Mouse (Mus musculus) spleen, adult 18-20 months (tissue): ENCODE measurements around the gene Trim14.

ENCODE experiments used
- DNase-seq, 2 experiments: peaks; one replicate each; pipeline ENCODE4 v3.0.0; 2022; ENCODE audit warnings: mixed read lengths in 2 of 2

Trim14 gene

GRCm38 (mm10) chr4:46465740-46466139 lies 70.2 kb downstream of the Trim14 start:
- no peak for DNase-seq

DNA sequence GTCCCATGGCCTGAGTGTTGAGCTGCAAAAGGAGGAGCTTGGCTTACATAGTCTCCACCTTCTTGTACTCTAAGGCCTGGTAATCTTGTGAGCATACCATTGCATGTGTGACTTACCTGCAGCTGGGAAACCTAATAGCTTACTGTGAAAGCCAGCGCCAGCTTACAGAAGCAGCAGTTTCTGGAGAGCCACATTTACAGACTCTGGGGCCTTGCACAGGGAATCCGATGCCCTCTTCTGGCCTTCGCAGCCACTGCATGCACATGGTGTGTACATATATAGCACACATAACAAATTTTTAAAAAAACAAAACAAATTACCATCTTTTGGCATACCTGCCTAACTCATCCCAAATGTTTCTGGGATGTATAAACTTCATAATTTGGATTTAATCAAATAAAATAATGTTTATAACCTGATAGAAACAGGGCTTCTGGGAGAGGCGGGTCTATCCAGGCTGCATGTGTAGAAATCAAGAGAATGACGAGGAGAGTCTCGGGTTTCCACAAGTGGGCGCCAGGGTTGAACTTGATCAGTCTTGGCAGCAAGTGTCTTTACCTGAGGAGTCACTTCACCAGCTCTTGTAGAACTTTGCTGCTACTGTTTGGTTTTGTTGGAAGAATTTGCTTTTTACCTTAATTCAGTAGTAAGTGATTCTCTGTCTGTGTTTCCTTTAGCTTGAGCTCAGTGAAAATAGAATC lies 72.7 kb downstream of the Trim14 start:
- peak in 1 of 2 experiments; percentile 36 for DNase-seq

DNA sequence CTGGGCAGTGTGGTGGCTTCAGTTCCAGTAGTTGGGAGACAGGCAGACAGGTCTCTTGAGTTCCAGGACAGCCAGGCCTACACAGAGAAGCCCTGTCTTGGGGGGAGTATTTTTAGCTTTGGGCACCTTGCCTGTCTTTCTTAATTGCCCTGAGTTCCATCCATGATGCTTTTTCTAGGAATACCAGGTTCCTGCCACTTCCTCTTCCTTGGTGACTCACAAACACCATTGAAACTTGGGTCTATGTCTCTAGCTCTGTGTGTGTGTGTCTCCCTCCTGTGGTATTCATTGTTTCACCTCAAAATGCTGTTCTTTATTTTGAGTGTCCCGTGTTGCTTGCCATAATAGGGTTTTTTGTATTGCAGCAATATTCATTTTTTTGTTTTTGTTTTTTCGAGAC lies 77.5 kb downstream of the Trim14 start:
- no peak for DNase-seq

GRCm38 (mm10) chr4:46457186-46457585 lies 78.8 kb downstream of the Trim14 start:
- no peak for DNase-seq

- no peak for DNase-seq
These were observed 79.2 kb downstream of the Trim14 start for GRCm38 (mm10) chr4:46456762-46457161.

DNA sequence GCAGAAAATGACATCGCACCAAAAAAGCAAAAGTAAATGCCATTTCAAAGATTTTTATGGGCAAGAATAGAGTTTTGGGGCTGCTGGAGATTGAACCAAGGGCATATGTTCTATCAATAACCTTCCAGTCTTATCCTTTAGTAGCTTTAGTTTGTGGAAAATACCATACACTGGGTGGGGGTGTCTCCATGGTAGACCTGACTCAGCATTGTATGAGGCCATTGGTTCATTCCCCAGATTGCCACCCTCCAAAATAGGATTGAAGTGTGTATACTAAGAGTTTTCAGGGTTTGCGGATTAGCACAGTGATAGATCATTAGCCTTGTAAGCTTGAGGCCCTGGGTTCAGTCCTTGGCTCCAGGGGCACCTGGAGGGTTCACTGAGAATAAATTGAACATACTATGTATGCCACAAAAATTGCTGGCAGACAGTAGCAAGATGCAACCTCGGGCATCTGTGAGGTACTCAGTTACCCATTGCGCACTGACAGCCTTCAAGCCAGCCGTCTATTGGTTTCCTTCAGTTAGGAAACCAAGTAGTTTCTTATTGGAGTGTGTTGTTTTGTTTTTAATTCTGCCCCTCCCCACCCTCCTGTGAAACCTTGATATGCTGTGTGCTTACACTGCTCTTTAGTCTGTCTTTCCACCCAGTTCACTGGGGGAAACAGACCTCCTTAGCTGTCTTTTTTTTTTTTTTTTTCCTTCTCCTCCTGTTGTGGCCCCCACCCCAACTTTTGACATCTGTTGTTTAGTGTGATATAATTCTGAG lies 81.7 kb downstream of the Trim14 start:
- no peak for DNase-seq

GRCm38 (mm10) chr4:46452855-46453719 lies 82.9 kb downstream of the Trim14 start:
- no peak for DNase-seq

GRCm38 (mm10) chr4:46452481-46452850 lies 83.5 kb downstream of the Trim14 start:
- DNase-seq: peak; percentile 54 to 56

GRCm38 (mm10) chr4:46451758-46452480 lies 84.0 kb downstream of the Trim14 start:
- DNase-seq: peak; percentile 63 to 75

DNA sequence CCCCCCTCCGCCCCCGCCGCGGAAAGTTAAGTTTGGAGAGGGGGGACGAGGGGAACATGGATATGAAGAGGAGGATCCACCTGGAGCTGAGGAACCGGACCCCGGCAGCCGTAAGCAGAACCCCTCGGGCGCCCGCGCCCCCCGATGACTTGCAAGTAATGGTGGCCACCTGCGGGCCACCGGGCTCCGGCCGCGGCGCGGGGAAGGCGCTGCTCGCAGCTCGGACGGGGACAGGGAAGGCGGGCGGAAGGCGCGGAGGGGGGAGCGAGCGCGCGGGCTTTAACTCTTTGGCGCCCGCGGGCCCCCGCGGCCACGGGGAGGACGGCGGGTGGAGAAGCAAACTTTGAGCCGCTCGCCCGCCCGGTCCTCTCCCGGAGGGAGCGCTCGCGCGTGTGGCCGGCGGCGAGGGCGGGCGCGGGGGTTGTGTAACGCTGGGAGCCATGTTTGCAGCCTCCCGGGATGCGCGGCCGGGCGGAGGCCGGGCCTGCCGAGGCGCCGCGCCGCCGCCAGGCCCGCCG lies 84.6 kb downstream of the Trim14 start:
- peak; percentile 74 to 83 for DNase-seq

DNA sequence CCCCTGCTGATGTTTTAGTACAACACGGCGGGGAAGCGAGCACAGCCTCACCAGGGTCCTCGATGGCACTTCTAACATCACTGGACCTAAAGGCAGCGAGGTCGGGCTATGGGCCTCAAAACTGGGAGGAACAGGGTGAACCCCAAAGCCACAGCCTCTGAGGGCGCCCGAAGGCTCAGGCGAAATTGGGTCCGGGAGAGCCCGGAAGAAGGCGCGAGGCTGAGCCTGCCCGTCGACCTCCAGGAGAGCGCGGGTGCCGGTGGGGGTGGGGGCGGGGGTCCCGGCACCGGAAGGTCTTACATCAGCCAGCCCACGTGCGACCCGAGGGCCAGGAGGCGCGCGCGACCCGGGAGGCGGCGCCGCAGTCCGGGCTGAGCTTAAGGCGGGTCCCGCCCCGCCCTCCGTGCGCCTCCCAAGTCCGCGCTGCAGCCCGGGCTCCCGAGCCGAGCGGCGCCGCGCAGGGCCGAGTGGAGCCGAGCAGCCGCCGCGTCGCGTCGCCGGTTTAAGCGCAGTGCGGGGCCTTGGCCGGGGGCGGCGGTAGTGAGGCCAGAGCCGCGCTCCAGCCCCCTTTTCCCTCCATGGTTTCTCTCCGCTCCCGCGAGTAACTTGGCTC lies 85.3 kb downstream of the Trim14 start, which contains the start of gene Anp32b:
TSS of gene Anp32b (plus strand) at position 384 of the 613 bp plus-strand sequence.
- peak; percentile 88 to 94 for DNase-seq

- DNase-seq: no peak
These were observed 85.9 kb downstream of the Trim14 start for GRCm38 (mm10) chr4:46450020-46450518.

DNA sequence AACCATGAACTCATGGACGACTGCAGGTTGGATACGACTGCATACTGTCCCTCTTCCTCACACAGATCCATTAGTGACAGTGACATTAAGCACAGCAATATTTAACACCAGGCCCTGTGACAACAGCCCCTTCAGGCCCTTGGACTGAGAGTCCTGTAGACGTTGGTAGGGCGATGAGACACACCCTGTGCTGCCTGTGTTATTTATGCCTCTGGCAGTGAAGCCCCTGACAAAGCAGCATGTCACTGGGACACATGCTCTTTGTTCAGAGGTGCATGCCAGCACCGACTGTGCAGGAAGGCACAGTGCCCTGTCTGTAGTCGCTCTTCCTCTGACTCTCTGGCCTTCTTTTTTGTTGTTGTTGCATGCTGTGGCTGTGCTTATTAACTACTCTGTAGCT lies 87.1 kb downstream of the Trim14 start:
- no peak for DNase-seq

DNA sequence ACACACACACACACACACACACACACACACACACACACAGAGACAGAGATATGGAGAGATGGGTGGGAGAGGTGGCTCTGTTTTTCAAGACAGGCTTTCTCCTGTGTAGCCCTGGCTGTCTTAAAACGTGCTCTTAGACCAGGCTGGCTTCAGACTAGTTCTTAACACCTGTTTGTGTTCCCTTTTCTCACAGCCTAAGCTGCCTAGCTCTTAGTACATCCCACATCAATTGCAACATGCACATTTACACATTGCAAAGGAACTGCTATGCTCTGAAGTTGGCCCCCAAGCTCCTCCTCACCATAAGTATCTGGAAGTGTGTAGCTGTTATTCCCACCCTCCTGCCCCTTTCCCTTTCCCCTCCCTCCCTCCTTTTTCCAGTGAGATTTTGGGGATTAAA lies 88.5 kb downstream of the Trim14 start:
- DNase-seq: no peak

- no peak for DNase-seq
These were observed 90.5 kb downstream of the Trim14 start for GRCm38 (mm10) chr4:46445237-46445945.
